Mouse (Mus musculus) CH12F3 (cell line): ENCODE results near the gene Slc45a3.

Experiments used
- in situ Hi-C: fragments of 300-500 bp; cut with MboI; formaldehyde crosslinking; loops from 2 replicates; pipeline ENCODE4 v1.14.3; 2020; ENCODE audit warnings: low sequenced_read_pairs

The Slc45a3 gene

GRCm38 (mm10) chr1:131964100-131964499, 1.3 kb downstream of the Slc45a3 start:
- in situ Hi-C loops, result no loop called here

- in situ Hi-C loops, result no loop called here
Observed at GRCm38 (mm10) chr1:131964580-131964979, 1.8 kb downstream of the Slc45a3 start.

GRCm38 (mm10) chr1:131965818-131966217, 3.1 kb downstream of the Slc45a3 start:
- in situ Hi-C loops, result no loop called here

- in situ Hi-C loops, result no loop called here
Observed at GRCm38 (mm10) chr1:131967336-131967735, 4.6 kb downstream of the Slc45a3 start.

- in situ Hi-C loops, result no loop called here
Observed at GRCm38 (mm10) chr1:131968556-131968955, 5.8 kb downstream of the Slc45a3 start.

GRCm38 (mm10) chr1:131968983-131969382, 6.2 kb downstream of the Slc45a3 start:
- in situ Hi-C loops, result no loop called here

GRCm38 (mm10) chr1:131969825-131970224, 7.1 kb downstream of the Slc45a3 start:
- in situ Hi-C loops, result no loop called here

- in situ Hi-C loops, result no loop called here
Observed at GRCm38 (mm10) chr1:131970322-131970660, 7.5 kb downstream of the Slc45a3 start.

- in situ Hi-C loops, result no loop called here
Observed at GRCm38 (mm10) chr1:131970661-131971520, 8.1 kb downstream of the Slc45a3 start.

- in situ Hi-C loops, result no loop called here
Observed at GRCm38 (mm10) chr1:131971771-131972497, 9.2 kb downstream of the Slc45a3 start.

- in situ Hi-C loops, result no loop called here
Observed at GRCm38 (mm10) chr1:131972498-131973334, 9.9 kb downstream of the Slc45a3 start.

- in situ Hi-C loops, result no loop called here
Observed at GRCm38 (mm10) chr1:131973991-131974390, 11.2 kb downstream of the Slc45a3 start.

- in situ Hi-C loops, result loop anchor here (5.0 kb wide), 1 partner anchor 40 kb away; no protein-coding TSS in a partner anchor
Observed at GRCm38 (mm10) chr1:131976886-131977285, 14.1 kb downstream of the Slc45a3 start.

GRCm38 (mm10) chr1:131980471-131980870, 17.7 kb downstream of the Slc45a3 start:
- in situ Hi-C loops, result no loop called here

GRCm38 (mm10) chr1:131981378-131982013, 18.7 kb downstream of the Slc45a3 start:
- in situ Hi-C loops, result no loop called here

GRCm38 (mm10) chr1:131982907-131983306, 20.1 kb downstream of the Slc45a3 start:
- in situ Hi-C loops, result no loop called here

- in situ Hi-C loops, result no loop called here
Observed at GRCm38 (mm10) chr1:131983806-131984205, 21.0 kb downstream of the Slc45a3 start.

- in situ Hi-C loops, result no loop called here
Observed at GRCm38 (mm10) chr1:131987432-131987831, 24.7 kb downstream of the Slc45a3 start.

GRCm38 (mm10) chr1:131989476-131989875, 26.7 kb downstream of the Slc45a3 start:
- in situ Hi-C loops, result no loop called here

- in situ Hi-C loops, result loop anchor here (10.0 kb wide), 1 partner anchor 125 kb away; no protein-coding TSS in a partner anchor
Observed at GRCm38 (mm10) chr1:131990083-131990760, 27.5 kb downstream of the Slc45a3 start.
